Mouse (Mus musculus): ENCODE results near the gene Smad3.

- TF ChIP-seq EP300 (optimal IDR thresholded peaks at IDR 0.05) (no peak), CTCF (IDR thresholded peaks at IDR 0.05; ENCODE audit: low read depth) (no peak)
These were observed 52.6 kb downstream of the Smad3 start for GRCm38 (mm10) chr9:63704979-63705751.

All from stomach, postnatal 0 days (tissue).